In genomic region chr2:74122937-74123336, GRCm38 (mm10) we compare ENCODE assay signal across 14 mouse cellular contexts.
"Had no signal": no experiment of that assay in that cellular context is flagged by ENCODE, and none has a peak within 500 bp of the region (broad histone marks: within the 10 kb centered on the region; RNA-seq: fewer than 3 reads in every experiment).

No protein-coding gene starts in this region.

- H3K4me2 ChIP-seq: liver, embryonic 11.5 days; liver, embryonic 15.5 days; neural tube, embryonic 15.5 days had no signal

- H3K4me1 ChIP-seq: liver, embryonic 15.5 days had no signal

- H3K27ac ChIP-seq: liver, embryonic 15.5 days; midbrain, embryonic 10.5 days; neural tube, embryonic 15.5 days had no signal

- H3K27me3 ChIP-seq: liver, embryonic 15.5 days; neural tube, embryonic 15.5 days had no signal

- ATAC-seq: lung, postnatal 0 days had no signal

- H3K4me3 ChIP-seq: liver, embryonic 15.5 days; midbrain, embryonic 10.5 days; myocyte; neural tube, embryonic 15.5 days had no signal

- H3K9me3 ChIP-seq: liver, embryonic 15.5 days; midbrain, embryonic 10.5 days; neural tube, embryonic 15.5 days had no signal

- DNase-seq: kidney, adult 8-10 months; kidney, postnatal 25 days; left cerebral cortex, postnatal 4 days; lung, adult 2 months; lung, postnatal 4 days; right cerebral cortex, adult 18-20 months; right cerebral cortex, postnatal 25 days; thymus, postnatal 4 days had no signal

- H3K9ac ChIP-seq: liver, embryonic 15.5 days; neural tube, embryonic 15.5 days had no signal

- H3K36me3 ChIP-seq: liver, embryonic 15.5 days; midbrain, embryonic 10.5 days; neural tube, embryonic 15.5 days had no signal
